Mouse (Mus musculus) limb, embryonic 15.5 days (tissue): Measurements from ENCODE around the gene Htr3a. TPM values are rescaled to one million over a fixed set of nuclear protein-coding genes. Genes with fewer than 3 reads are reported as not detected.
A peak's percentile ranks its signal among the peaks of the same experiment; 100 is the strongest.

Experiments used
- ATAC-seq: fragments of 200-750 bp; cut with Nextera tagmentation; 2 replicates; pipeline ENCODE4 v1.8.0; 2017; ENCODE audit warnings: low read depth, moderate TSS enrichment; ENCODE audit not compliant: insufficient number of reproducible peaks, low FRiP score, low TSS enrichment
- H3K27ac ChIP-seq: fragments of 300-500 bp; sonication (generic); 2 replicates; pipeline ENCODE4 v1.5.1; 2015; ENCODE audit warnings: moderate library complexity, mild to moderate bottlenecking, inconsistent platforms
- H3K27me3 ChIP-seq: fragments of 300-500 bp; sonication (generic); 2 replicates; pipeline ENCODE4 v1.6.1; 2015; ENCODE audit warnings: inconsistent platforms
- H3K36me3 ChIP-seq: fragments of 300-500 bp; sonication (generic); 2 replicates; pipeline ENCODE4 v1.6.1; 2015; ENCODE audit warnings: inconsistent platforms
- H3K4me1 ChIP-seq: fragments of 300-500 bp; sonication (generic); 2 replicates; pipeline ENCODE4 v1.6.1; 2015; ENCODE audit warnings: inconsistent platforms
- H3K4me2 ChIP-seq: fragments of 300-500 bp; sonication (generic); 2 replicates; pipeline ENCODE4 v1.6.1; 2015; ENCODE audit warnings: mild to moderate bottlenecking, inconsistent platforms
- H3K4me3 ChIP-seq: fragments of 300-500 bp; sonication (generic); 2 replicates; pipeline ENCODE4 v1.5.1; 2015; ENCODE audit warnings: mild to moderate bottlenecking, inconsistent platforms
- H3K9ac ChIP-seq: fragments of 300-500 bp; sonication (generic); 2 replicates; pipeline ENCODE4 v1.6.1; 2015; ENCODE audit warnings: inconsistent platforms
- H3K9me3 ChIP-seq: fragments of 300-500 bp; sonication (generic); 2 replicates; pipeline ENCODE4 v1.6.1; 2016; ENCODE audit warnings: inconsistent platforms
- WGBS: fragments of 180-500 bp; shearing (Covaris S2); methylation state at CpG from one replicate; pipeline ENCODE4 v1.1.7; 2015; 5-methylcytosine and 5-hydroxymethylcytosine counted together
- polyA plus RNA-seq: library from polyadenylated mRNA; unstranded; fragments of >200 nt; fragmentation: Nextera tagmentation; extraction: Ambion mirVana; gene quantifications from 2 replicates; pipeline ENCODE4 v1.2.1, GENCODE M21; 2015

Htr3a gene
- polyA plus RNA-seq: 0.54 and 0.56 TPM in 2 replicates

- Histone ChIP-seq H3K4me2 (peak within 1 kb of the TSS; percentile 19), H3K9me3 (no peaks in the 10 kb centered on the region), H3K4me3 (no peak within 1 kb of the TSS), H3K27ac (no peak within 1 kb of the TSS), H3K9ac (no peak within 1 kb of the TSS), H3K27me3 (peaks cover 14% of the 10 kb centered on the region; the same call in 1 of the 2 replicates), H3K4me1 (peaks cover 8% of the 10 kb centered on the region), H3K36me3 (no peaks in the 10 kb centered on the region)
- no peak for ATAC-seq
- WGBS: 3% methylated on average over 9 of the region's 9 CpGs
These were observed at the start of gene Htr3a for GRCm38 (mm10) chr9:48910885-48911537. Htr3a (minus strand) TSS chr9:48911099.

GRCm38 (mm10) chr9:48947565-48947964 is 36.7 kb upstream of the Htr3a start:
- H3K36me3 ChIP-seq: no peaks in the 10 kb centered on the region
- no peak for ATAC-seq
- WGBS: 80% methylated on average over 4 of the region's 4 CpGs

GRCm38 (mm10) chr9:48942349-48942748 is 31.4 kb upstream of the Htr3a start:
- no peak overlapping the region for H3K27ac ChIP-seq
- H3K36me3 ChIP-seq: no peaks in the 10 kb centered on the region
- no peak overlapping the region for H3K4me3 ChIP-seq
- no peak overlapping the region for H3K4me2 ChIP-seq
- H3K9me3 ChIP-seq: no peaks in the 10 kb centered on the region
- H3K27me3 ChIP-seq: no peaks in the 10 kb centered on the region; the same call in 1 of the 2 replicates
- WGBS: 68% methylated on average over 1 of the region's 1 CpGs
- no peak for ATAC-seq
- H3K4me1 ChIP-seq: no peaks in the 10 kb centered on the region
- no peak overlapping the region for H3K9ac ChIP-seq

More at GRCm38 (mm10) chr9:48947565-48947964, 36.7 kb upstream of the Htr3a start:
- Histone ChIP-seq H3K4me2 (no peak overlapping the region), H3K4me1 (no peaks in the 10 kb centered on the region), H3K27ac (no peak overlapping the region), H3K27me3 (no peaks in the 10 kb centered on the region; the same call in 1 of the 2 replicates), H3K9ac (no peak overlapping the region), H3K9me3 (no peaks in the 10 kb centered on the region), H3K4me3 (no peak overlapping the region)

GRCm38 (mm10) chr9:48929436-48929835 is 18.5 kb upstream of the Htr3a start:
- 74% methylated on average over 5 of the region's 5 CpGs for WGBS
- Histone ChIP-seq H3K36me3 (no peaks in the 10 kb centered on the region), H3K27me3 (peaks cover 22% of the 10 kb centered on the region), H3K9ac (no peak overlapping the region), H3K4me1 (no peaks in the 10 kb centered on the region), H3K4me3 (no peak overlapping the region), H3K27ac (no peak overlapping the region), H3K4me2 (no peak overlapping the region), H3K9me3 (no peaks in the 10 kb centered on the region)
- no peak for ATAC-seq

GRCm38 (mm10) chr9:48928781-48929180 is 17.9 kb upstream of the Htr3a start:
- Histone ChIP-seq H3K9me3 (no peaks in the 10 kb centered on the region), H3K27ac (no peak overlapping the region), H3K27me3 (peaks cover 22% of the 10 kb centered on the region), H3K4me2 (no peak overlapping the region), H3K4me3 (no peak overlapping the region), H3K36me3 (no peaks in the 10 kb centered on the region), H3K9ac (no peak overlapping the region), H3K4me1 (no peaks in the 10 kb centered on the region)
- 55% methylated on average over 3 of the region's 3 CpGs for WGBS
- ATAC-seq: no peak

GRCm38 (mm10) chr9:48916011-48916788 is 5.3 kb upstream of the Htr3a start:
- H3K4me3 ChIP-seq: no peak overlapping the region
- no peak overlapping the region for H3K4me2 ChIP-seq
- H3K27ac ChIP-seq: no peak overlapping the region
- ATAC-seq: no peak
- peaks cover 5% of the 10 kb centered on the region for H3K27me3 ChIP-seq
- H3K36me3 ChIP-seq: no peaks in the 10 kb centered on the region
- H3K9ac ChIP-seq: no peak overlapping the region
- peaks cover 8% of the 10 kb centered on the region for H3K4me1 ChIP-seq
- no peaks in the 10 kb centered on the region for H3K9me3 ChIP-seq
- 52% methylated on average over 18 of the region's 18 CpGs for WGBS

GRCm38 (mm10) chr9:48904421-48904820 is 6.5 kb downstream of the Htr3a start:
- no peaks in the 10 kb centered on the region for H3K4me1 ChIP-seq
- H3K4me2 ChIP-seq: no peak overlapping the region
- no peak overlapping the region for H3K9ac ChIP-seq
- no peaks in the 10 kb centered on the region for H3K9me3 ChIP-seq
- H3K27me3 ChIP-seq: peaks cover 18% of the 10 kb centered on the region; the same call in 1 of the 2 replicates
- H3K27ac ChIP-seq: no peak overlapping the region
- no peak overlapping the region for H3K4me3 ChIP-seq
- WGBS: 83% methylated on average over 5 of the region's 5 CpGs
- ATAC-seq: no peak
- H3K36me3 ChIP-seq: no peaks in the 10 kb centered on the region

GRCm38 (mm10) chr9:48903766-48904165 is 7.1 kb downstream of the Htr3a start:
- 70% methylated on average over 2 of the region's 2 CpGs for WGBS
- Histone ChIP-seq H3K4me1 (no peaks in the 10 kb centered on the region), H3K4me3 (no peak overlapping the region), H3K27me3 (peaks cover 13% of the 10 kb centered on the region; the same call in 1 of the 2 replicates), H3K9me3 (no peaks in the 10 kb centered on the region), H3K4me2 (no peak overlapping the region), H3K27ac (no peak overlapping the region), H3K9ac (no peak overlapping the region), H3K36me3 (no peaks in the 10 kb centered on the region)
- ATAC-seq: no peak

GRCm38 (mm10) chr9:48898551-48898950 is 12.3 kb downstream of the Htr3a start:
- H3K9ac ChIP-seq: no peak overlapping the region
- H3K4me2 ChIP-seq: no peak overlapping the region
- no peak overlapping the region for H3K4me3 ChIP-seq
- H3K9me3 ChIP-seq: no peaks in the 10 kb centered on the region
- H3K27ac ChIP-seq: no peak overlapping the region
- no peaks in the 10 kb centered on the region for H3K36me3 ChIP-seq
- H3K4me1 ChIP-seq: no peaks in the 10 kb centered on the region
- no peak for ATAC-seq
- peaks cover 46% of the 10 kb centered on the region for H3K27me3 ChIP-seq
- 13% methylated on average over 8 of the region's 8 CpGs for WGBS

- WGBS: 27% methylated on average over 18 of the region's 18 CpGs
- Histone ChIP-seq H3K4me3 (no peak overlapping the region), H3K9ac (no peak overlapping the region), H3K4me2 (no peak overlapping the region), H3K27me3 (peaks cover 55% of the 10 kb centered on the region), H3K9me3 (no peaks in the 10 kb centered on the region), H3K4me1 (no peaks in the 10 kb centered on the region), H3K27ac (no peak overlapping the region), H3K36me3 (no peaks in the 10 kb centered on the region)
- ATAC-seq: no peak
These were observed 14.9 kb downstream of the Htr3a start for GRCm38 (mm10) chr9:48895819-48896536.

GRCm38 (mm10) chr9:48894755-48895154 is 16.1 kb downstream of the Htr3a start:
- H3K36me3 ChIP-seq: no peaks in the 10 kb centered on the region
- no peak overlapping the region for H3K4me3 ChIP-seq
- H3K27me3 ChIP-seq: peaks cover 58% of the 10 kb centered on the region
- H3K9ac ChIP-seq: no peak overlapping the region
- no peaks in the 10 kb centered on the region for H3K4me1 ChIP-seq
- no peak for ATAC-seq
- H3K4me2 ChIP-seq: no peak overlapping the region
- no peak overlapping the region for H3K27ac ChIP-seq
- 76% methylated on average over 6 of the region's 6 CpGs for WGBS
- H3K9me3 ChIP-seq: no peaks in the 10 kb centered on the region

GRCm38 (mm10) chr9:48893986-48894385 is 16.9 kb downstream of the Htr3a start:
- no peaks in the 10 kb centered on the region for H3K9me3 ChIP-seq
- no peak for ATAC-seq
- H3K4me3 ChIP-seq: no peak overlapping the region
- no peaks in the 10 kb centered on the region for H3K4me1 ChIP-seq
- no peak overlapping the region for H3K27ac ChIP-seq
- H3K27me3 ChIP-seq: peaks cover 64% of the 10 kb centered on the region
- H3K9ac ChIP-seq: no peak overlapping the region
- WGBS: 19% methylated on average over 3 of the region's 3 CpGs
- H3K4me2 ChIP-seq: no peak overlapping the region
- H3K36me3 ChIP-seq: no peaks in the 10 kb centered on the region
